Mouse (Mus musculus) kidney, adult 2 months (tissue): Measurements from ENCODE around the gene Rbfox3. TPM values are rescaled to one million over a fixed set of nuclear protein-coding genes. Genes with fewer than 3 reads are reported as not detected.

Experiments used
- DNase-seq: peaks from one replicate; pipeline ENCODE4 v3.0.0; 2021
- H3K27ac ChIP-seq: fragments of 200-500 bp; 2 replicates; pipeline ENCODE4 v1.5.1; 2012; ENCODE audit warnings: low read depth, low read length, control low read depth, inconsistent platforms; ENCODE audit not compliant: insufficient read depth
- H3K27me3 ChIP-seq: fragments of 200-500 bp; replicated peaks from 2 replicates; pipeline ENCODE4 v1.6.1; 2012; ENCODE audit warnings: mild to moderate bottlenecking, moderate library complexity, low read length, inconsistent platforms; ENCODE audit not compliant: control insufficient read depth, insufficient read depth
- H3K36me3 ChIP-seq: fragments of 200-500 bp; 2 replicates; pipeline ENCODE4 v1.6.1; 2012; ENCODE audit warnings: mild to moderate bottlenecking, moderate library complexity, low read length, inconsistent platforms; ENCODE audit not compliant: control insufficient read depth, insufficient read depth
- H3K4me1 ChIP-seq: fragments of 200-500 bp; 2 replicates; pipeline ENCODE4 v1.6.1; 2011; ENCODE audit warnings: low read length; ENCODE audit not compliant: control insufficient read depth, insufficient read depth
- H3K4me3 ChIP-seq: fragments of 200-500 bp; 2 replicates; pipeline ENCODE4 v1.5.1; 2011; ENCODE audit warnings: mild to moderate bottlenecking, low read depth, low read length, control low read depth; ENCODE audit not compliant: insufficient read depth
- CTCF ChIP-seq: fragments of 200-500 bp; conservative IDR thresholded peaks from 2 replicates; pipeline ENCODE4 v1.5.1; 2011; ENCODE audit warnings: low read depth, mild to moderate bottlenecking, control low read depth, low read length, moderate library complexity, mixed read lengths; ENCODE audit not compliant: insufficient read depth, insufficient read length
- POLR2A ChIP-seq: fragments of 200-500 bp; IDR thresholded peaks from one replicate; pipeline ENCODE4 v1.6.1; 2011; ENCODE audit warnings: low read depth, low read length, control low read depth
- WGBS: fragments of 180-500 bp; shearing (Covaris S2); methylation state at CpG from one replicate; pipeline ENCODE4 v1.1.7; 2018; 5-methylcytosine and 5-hydroxymethylcytosine counted together
- polyA plus RNA-seq: library from polyadenylated mRNA; depleted of rRNA; stranded (reverse); fragments of >200 nt; gene quantifications from 2 replicates; pipeline ENCODE4 v1.2.3, GENCODE M21; 2012

Gene Rbfox3
- polyA plus RNA-seq, 1 experiment = 0.27 TPM

DNA sequence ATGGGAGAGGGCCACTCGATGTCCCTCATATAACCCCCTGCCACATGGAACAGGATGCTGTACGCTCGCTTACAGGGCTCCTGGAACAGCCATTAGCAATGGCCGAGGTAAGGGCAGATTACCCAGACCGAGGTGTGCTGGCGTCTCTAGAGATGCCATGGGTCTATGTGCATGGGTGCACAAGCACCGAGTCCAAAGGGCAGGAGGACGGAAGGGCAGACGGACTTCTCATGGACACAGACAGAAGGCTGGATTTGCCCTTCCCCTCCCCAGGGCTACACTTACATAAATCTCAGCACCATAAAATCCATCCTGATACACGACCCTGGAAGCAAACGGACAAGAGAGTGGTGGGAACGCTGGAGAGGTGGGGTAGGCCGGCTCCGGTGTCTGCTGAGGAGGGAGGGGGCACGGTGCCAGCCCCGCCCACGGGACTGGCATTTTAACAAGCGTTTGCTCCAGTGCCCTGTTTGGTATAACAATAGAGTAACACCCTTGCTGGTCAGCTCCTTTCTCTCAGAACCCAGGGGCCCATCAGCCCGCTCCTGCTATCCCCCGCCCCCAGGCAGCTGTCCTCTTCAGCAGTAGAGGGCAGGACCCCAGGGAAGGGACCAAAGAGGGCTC is 415.2 kb downstream of the Rbfox3 start:
- no peaks in the 10 kb centered on the region for H3K4me1 ChIP-seq
- H3K4me3 ChIP-seq = no peak overlapping the region; the same call in 1 of the 2 replicates
- H3K27ac ChIP-seq = no peak overlapping the region; the same call in 1 of the 2 replicates
- H3K27me3 ChIP-seq = no peaks in the 10 kb centered on the region
- 31% methylated on average over 20 of the region's 20 CpGs for WGBS
- H3K36me3 ChIP-seq = no peaks in the 10 kb centered on the region
- TF ChIP-seq POLR2A (no peak), CTCF (no peak)
- peak; percentile 90 for DNase-seq

- H3K4me3 ChIP-seq = no peak overlapping the region
- no peaks in the 10 kb centered on the region for H3K27me3 ChIP-seq
- no peak overlapping the region for H3K27ac ChIP-seq
- no peaks in the 10 kb centered on the region for H3K36me3 ChIP-seq
- H3K4me1 ChIP-seq = no peaks in the 10 kb centered on the region
- no peak for DNase-seq
- TF ChIP-seq CTCF (no peak), POLR2A (no peak)
- WGBS = 78% methylated on average over 5 of the region's 5 CpGs
These were observed 416.3 kb downstream of the Rbfox3 start for GRCm38 (mm10) chr11:118495065-118495464.

GRCm38 (mm10) chr11:118494001-118494737 is 417.2 kb downstream of the Rbfox3 start:
- no peak for TF ChIP-seq POLR2A
- no peak for TF ChIP-seq CTCF

GRCm38 (mm10) chr11:118493458-118493857 is 417.9 kb downstream of the Rbfox3 start:
- Histone ChIP-seq H3K4me3 (no peak overlapping the region), H3K27me3 (no peaks in the 10 kb centered on the region), H3K4me1 (no peaks in the 10 kb centered on the region), H3K27ac (no peak overlapping the region), H3K36me3 (no peaks in the 10 kb centered on the region)
- TF ChIP-seq POLR2A (no peak), CTCF (no peak)
- 74% methylated on average over 2 of the region's 2 CpGs for WGBS
- no peak for DNase-seq

More at GRCm38 (mm10) chr11:118494001-118494737, 417.2 kb downstream of the Rbfox3 start:
- 63% methylated on average over 12 of the region's 12 CpGs for WGBS
- H3K36me3 ChIP-seq = no peaks in the 10 kb centered on the region
- DNase-seq = peak; percentile 23
- no peak overlapping the region for H3K27ac ChIP-seq
- no peaks in the 10 kb centered on the region for H3K4me1 ChIP-seq
- no peaks in the 10 kb centered on the region for H3K27me3 ChIP-seq
- H3K4me3 ChIP-seq = no peak overlapping the region

- no peak overlapping the region for H3K4me3 ChIP-seq
- WGBS = 89% methylated on average over 7 of the region's 7 CpGs
These were observed 420.2 kb downstream of the Rbfox3 start for GRCm38 (mm10) chr11:118491230-118491629.

DNA sequence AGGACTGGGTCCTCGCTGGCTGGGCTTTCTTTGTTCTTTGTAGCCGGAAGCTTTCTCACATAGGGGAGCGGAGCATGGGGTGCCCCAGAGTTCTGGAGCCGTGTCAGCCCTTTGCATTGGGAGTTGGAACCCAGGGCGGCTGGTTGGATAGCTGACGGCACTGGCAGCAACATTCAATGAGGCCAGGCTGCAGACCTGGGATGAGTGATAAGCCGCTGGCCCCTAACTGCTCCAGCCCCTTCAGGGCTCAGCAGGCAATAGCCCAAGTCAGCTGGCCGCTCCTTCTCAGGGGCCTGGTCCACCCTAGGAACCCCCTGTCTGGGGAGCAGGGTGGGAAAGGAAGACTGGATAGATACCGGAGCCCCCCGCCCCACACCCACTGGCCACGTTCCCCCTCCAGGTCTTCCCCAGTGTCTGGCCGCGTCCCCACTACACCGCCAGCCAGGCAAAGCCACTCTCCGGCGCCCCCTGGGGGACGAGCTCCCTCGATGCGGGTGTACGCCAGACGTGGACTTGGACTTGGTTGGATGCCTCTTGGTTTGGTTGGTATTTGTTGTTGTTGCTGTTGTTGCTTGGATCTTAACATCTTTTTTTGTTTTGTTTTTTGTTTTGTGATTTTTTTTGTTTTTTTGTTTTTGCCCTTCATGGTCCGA is 420.7 kb downstream of the Rbfox3 start:
- WGBS = 42% methylated on average over 22 of the region's 22 CpGs

More at GRCm38 (mm10) chr11:118491230-118491629, 420.2 kb downstream of the Rbfox3 start:
- no peaks in the 10 kb centered on the region for H3K36me3 ChIP-seq
- H3K27me3 ChIP-seq = no peaks in the 10 kb centered on the region
- no peak for TF ChIP-seq CTCF
- no peak for TF ChIP-seq POLR2A
- H3K4me1 ChIP-seq = no peaks in the 10 kb centered on the region
- no peak for DNase-seq
- no peak overlapping the region for H3K27ac ChIP-seq

DNA sequence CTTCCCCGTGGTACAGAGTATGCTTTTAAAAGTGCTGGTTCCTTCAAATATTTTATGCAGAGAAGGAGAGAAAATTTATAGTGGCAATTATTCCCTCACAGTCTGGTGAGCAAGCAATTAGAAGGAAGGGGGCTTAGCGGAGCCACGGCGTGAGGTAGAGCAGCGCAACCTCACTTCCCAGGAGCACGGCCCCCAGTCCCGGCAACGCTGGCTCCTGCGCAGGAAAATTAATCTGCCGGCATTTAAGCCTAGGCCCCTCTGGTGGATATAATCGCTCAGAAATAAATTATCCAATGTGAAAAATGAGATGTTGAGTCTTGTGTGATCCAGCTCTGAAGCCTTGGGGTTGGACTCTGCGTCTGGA is 422.5 kb downstream of the Rbfox3 start:
- Histone ChIP-seq H3K27ac (peak overlapping the region; percentile 45; the same call in 1 of the 2 replicates), H3K36me3 (no peaks in the 10 kb centered on the region), H3K4me1 (no peaks in the 10 kb centered on the region), H3K27me3 (no peaks in the 10 kb centered on the region), H3K4me3 (no peak overlapping the region)
- 47% methylated on average over 12 of the region's 12 CpGs for WGBS
- no peak for DNase-seq
- TF ChIP-seq CTCF = no peak
- no peak for TF ChIP-seq POLR2A

More for the DNA sequence above, 420.7 kb downstream of the Rbfox3 start:
- no peaks in the 10 kb centered on the region for H3K36me3 ChIP-seq
- H3K27ac ChIP-seq = no peak overlapping the region
- no peak for TF ChIP-seq POLR2A
- TF ChIP-seq CTCF = peak; percentile 77
- H3K4me1 ChIP-seq = no peaks in the 10 kb centered on the region
- no peak overlapping the region for H3K4me3 ChIP-seq
- DNase-seq = peak; percentile 56
- H3K27me3 ChIP-seq = no peaks in the 10 kb centered on the region
